Mouse (Mus musculus): ENCODE results near the gene Sdk1.

Sdk1 gene

GRCm38 (mm10) chr5:141240841-141241543, at the start of gene Sdk1:
Gene Sdk1 (plus strand): TSS chr5:141241490.
- DNase-seq (ENCODE audit: low spot score in 2 of 2), result peak; percentile 95 to 98

DNA sequence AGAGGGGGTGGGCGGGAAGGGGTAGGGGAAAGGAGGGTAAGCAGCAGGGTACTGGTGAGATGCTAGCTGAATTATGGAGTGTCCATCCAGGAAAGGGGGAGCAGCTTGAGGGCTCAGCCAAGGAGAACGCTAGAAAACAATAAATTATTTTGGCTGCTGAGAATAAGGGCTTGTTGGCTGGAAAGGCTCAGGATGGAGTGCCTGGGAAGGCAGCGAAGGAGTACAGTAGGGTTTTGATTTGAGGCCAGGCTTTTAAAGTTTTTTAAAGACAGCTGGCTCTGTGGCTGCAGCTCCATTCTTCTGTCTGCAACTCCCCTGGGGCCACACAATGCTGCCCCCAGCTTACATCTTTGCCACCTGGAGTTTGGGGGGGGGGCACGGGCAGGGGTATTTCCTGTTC, 44.0 kb upstream of the Sdk1 start:
- no peak for DNase-seq (ENCODE audit: low spot score in 2 of 2)

DNA sequence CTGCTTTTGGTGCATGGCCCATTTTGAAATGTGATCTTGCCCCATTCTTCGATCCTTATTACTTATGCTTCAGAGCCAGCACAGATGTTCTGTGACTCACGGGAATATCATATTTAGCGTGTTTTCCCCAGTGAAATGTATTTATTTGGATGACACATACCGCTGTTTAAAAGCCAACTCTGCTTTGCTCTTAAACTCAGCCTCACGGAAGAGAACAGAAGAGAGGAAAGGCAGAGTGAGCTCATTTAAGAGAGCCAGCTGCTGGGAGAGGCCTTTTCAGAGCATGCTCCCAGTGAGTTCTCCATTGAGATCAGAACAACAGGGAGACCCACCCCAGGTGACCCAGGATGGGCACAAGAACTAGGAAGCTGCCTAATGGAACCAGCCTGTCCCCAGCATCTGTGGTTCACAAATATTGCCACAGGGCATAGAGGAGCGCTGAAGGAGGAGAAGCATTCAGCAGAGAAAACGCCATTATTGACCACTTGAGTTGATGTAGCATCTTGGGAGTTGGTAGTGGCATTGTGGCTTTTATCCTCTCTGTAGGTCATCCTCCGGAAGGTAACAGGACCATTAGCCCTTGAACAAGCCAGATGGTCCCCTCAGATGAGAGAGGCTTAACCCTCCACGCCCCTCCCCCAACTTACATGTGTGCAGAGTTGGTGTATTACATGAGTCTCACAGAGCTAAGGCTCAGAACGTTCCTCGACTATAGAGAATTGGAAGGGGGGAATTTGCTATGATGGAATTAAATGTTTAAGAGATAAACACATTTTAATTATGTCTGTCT, 38.8 kb upstream of the Sdk1 start:
- peak in 1 of 2 experiments; percentile 3 for DNase-seq (ENCODE audit: low spot score in 2 of 2)

DNA sequence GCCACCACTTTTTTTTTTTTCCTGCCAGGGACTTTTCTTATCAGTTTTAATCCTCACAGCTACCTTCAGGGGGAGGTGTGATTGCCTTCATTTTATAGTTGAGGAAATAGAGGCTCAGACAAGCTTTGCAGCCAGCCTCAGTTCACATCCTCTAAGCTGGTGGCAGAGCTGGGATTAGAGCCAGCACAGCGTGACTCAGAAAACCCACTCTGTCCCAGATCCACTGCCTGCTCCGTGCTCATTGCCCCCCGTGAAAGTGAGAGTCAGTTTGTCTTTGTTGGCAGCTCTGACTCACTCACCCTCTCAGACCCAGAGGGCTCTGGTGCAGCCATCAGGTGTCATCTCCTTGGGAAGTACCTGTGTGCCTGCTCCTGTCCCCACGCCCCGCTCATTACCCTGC, 34.2 kb upstream of the Sdk1 start:
- no peak for DNase-seq (ENCODE audit: low spot score in 2 of 2)

DNA sequence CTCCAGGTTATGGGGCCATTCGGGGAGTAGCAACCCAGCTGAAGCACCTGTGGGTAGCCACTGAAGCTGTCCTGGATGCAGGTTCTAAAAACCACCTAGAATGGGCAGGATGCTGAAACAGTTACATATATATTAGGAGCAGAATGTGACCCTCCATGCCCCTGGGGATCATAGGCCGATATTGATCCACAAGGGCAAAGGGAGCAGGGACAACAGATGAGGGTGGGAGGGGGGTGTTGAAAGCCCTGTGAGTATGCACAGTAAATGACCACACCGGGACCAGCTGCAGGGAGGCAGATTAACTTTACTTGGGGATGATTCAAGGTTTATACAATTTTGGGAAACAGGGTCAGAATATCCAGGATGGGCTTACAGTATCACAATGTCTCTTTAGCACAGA, 16.0 kb upstream of the Sdk1 start:
- DNase-seq (ENCODE audit: low spot score in 2 of 2), result no peak

GRCm38 (mm10) chr5:141234326-141234725, 7.0 kb upstream of the Sdk1 start:
- no peak for DNase-seq (ENCODE audit: low spot score in 2 of 2)

- no peak for DNase-seq (ENCODE audit: low spot score in 2 of 2)
Measured at GRCm38 (mm10) chr5:141239401-141239800, 1.9 kb upstream of the Sdk1 start.

- DNase-seq (ENCODE audit: low spot score in 2 of 2), result no peak
Measured at GRCm38 (mm10) chr5:141240441-141240840, 849 bp upstream of the Sdk1 start.

GRCm38 (mm10) chr5:141241645-141242284, 475 bp downstream of the Sdk1 start:
- DNase-seq (ENCODE audit: low spot score in 2 of 2), result peak in 1 of 2 experiments; percentile 14

DNA sequence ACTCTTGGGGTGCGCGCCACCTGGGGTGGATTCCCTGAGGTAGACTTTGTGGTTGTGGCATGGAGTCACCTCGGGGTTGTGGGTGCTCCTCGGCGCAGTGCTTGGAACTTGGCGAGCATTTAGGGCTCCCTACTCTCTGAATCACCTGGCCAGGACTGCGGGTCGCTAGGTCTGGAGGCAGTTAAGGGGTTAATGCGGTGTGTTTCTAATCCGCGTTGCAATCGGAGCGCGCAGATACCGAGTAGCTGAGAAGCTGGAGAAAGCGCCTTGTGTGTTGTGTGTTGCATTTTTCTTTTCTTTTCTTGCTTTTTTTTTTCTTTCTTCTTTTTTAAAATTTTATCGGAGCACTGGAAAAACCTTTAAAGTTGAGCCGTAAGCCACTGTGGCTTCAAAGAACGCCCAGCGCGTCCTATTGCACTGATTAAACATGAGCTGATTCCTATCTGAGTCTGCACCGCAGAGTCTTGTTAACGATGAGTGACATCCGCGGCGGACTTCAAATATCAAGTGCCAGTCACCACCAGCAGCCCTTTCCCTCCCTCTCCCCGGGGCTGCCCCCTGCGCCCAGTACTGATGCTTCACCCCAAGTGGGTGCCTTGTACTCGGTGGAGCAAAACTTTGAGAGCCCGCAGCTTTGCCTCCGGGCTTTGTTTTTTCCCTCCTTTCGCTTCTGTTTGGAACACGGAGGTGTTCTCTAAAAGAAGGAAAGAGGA, 2.1 kb downstream of the Sdk1 start:
- no peak for DNase-seq (ENCODE audit: low spot score in 2 of 2)

DNA sequence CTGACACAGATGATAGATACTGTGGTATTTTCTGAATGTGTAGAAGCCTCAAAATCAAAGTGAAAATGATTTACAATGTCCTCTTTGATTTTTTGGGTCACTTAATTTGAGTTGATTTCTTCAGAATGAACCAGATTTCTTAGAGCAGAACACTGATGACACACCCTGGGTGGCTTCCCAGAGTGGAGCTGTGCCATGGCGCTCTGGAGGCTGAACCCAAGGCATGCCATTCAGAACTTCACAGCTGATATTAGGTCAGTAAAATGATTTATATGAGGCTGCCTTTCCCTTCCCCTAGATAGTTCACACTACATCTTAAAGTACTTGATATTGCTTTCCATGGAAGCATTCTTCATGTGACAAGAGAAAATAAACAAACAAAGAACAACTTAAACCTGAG, 23.0 kb downstream of the Sdk1 start:
- no peak for DNase-seq (ENCODE audit: low spot score in 2 of 2)

DNA sequence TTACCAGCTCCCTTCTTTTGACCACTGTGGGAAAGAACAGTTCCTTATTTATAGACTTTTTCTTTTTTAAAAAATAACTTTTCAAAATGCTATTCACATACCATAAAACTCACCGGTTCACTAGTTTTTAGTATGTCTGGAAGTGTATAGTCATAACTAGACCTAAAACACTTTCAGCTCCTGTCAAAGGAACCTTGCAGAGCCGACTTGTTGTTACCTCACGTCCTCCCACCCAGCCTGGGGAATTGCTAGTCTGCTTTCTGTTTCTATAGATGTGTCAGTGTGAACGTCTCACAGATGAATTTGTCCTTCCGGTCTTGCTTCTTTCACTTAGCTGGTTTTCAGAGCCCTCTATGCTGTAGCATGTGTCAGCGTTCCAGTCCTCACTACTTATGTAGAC, 35.8 kb downstream of the Sdk1 start:
- no peak for DNase-seq (ENCODE audit: low spot score in 2 of 2)

DNA sequence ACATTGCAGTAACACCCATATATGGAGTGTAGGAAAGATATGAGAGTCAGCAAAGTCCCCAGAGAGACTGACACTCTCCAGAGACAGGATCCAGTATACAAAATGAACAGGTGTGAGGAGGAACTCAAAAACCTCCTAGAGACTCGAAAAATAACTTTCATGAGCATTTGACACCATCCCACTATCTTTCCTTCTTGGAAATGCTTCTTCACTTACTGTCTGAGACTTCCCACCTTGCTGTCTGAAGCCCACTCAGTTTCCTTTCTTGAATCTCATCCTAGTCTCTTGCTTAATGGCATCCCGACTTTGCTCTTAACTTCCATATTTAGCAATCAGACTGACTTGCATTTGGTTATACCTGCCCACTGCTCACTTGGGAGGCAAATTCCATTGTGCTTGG, 40.5 kb downstream of the Sdk1 start:
- DNase-seq (ENCODE audit: low spot score in 2 of 2), result no peak

DNA sequence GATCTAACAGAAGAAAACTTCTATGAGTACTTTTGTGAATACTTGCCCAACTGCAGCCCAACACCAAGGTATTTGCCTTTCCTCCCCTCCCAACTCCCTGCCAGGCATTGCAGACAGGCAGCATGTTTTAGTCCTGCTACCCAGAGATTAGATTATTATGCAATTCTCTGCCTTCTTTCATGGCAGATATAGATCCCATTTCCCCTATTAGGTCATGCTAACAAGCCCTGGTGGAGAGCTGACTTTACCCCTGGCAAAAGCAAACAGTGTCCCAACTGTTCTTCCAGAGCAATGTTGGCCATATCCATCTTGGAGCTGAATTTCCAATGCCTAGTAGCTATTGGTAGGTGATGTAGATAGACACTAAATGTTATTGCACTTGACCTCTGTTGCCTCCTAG, 48.3 kb downstream of the Sdk1 start:
- no peak for DNase-seq (ENCODE audit: low spot score in 2 of 2)

- DNase-seq (ENCODE audit: low spot score in 2 of 2), result no peak
Measured at GRCm38 (mm10) chr5:141295240-141295639, 54.0 kb downstream of the Sdk1 start.

GRCm38 (mm10) chr5:141302287-141302694, 61.0 kb downstream of the Sdk1 start:
- DNase-seq (ENCODE audit: low spot score in 2 of 2), result no peak

GRCm38 (mm10) chr5:141303746-141304145, 62.5 kb downstream of the Sdk1 start:
- no peak for DNase-seq (ENCODE audit: low spot score in 2 of 2)

DNA sequence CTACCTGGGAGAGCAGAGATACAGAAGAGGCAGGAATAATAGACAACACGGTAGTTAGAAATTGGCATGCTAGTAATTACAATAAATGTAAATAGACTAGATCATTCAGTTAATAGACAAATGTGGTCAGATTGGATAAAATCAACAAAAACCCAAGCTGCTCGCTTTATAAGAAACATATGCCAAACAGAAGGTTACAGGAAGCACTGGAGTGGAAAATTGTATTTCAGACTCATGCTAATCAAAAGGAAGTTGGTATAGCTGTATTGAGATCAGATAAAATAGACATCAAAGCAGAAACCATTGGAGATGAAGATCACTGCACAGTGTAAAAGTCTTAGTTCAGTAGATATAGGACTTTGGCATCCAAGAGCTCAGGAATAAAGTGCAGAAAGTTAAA, 63.4 kb downstream of the Sdk1 start:
- no peak for DNase-seq (ENCODE audit: low spot score in 2 of 2)

DNA sequence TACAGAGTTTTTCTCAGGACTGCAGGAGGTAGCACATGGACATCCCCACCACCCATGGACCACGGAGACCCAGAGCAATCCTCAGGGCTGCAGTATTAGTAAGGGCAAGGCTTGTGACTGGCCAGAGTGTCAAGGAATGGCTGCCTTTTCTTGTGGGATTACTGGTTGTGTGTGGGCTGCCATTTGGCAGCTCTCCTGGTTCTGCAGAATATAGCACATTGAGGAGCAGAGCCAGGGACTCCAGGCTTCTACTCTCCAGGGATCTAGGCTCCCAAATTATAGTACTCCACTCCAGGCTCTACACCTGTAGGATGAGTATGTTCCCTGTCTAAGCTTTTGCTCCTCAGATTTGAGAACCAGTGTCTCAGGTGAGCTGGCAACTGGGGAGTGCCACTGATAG, 69.4 kb downstream of the Sdk1 start:
- DNase-seq (ENCODE audit: low spot score in 2 of 2), result no peak

DNA sequence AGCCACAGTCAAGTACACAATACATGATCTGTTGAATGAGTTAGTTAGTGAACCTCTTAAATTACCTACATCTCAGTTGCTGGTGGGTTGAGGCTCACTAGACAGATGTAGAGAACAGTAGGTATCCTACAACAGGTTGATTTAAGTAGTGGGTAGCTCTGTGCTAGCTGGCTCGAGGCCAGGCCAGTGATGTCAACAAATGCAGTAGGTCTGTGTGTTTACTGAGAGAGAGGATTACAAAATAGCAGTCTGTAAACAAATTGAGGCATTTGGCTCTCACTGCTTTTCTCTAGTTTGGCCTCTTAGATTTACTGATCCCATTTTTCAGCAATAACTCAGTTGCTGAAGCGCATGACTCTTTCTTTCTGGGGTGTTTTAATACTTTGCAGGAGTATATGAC, 70.5 kb downstream of the Sdk1 start:
- no peak for DNase-seq (ENCODE audit: low spot score in 2 of 2)

GRCm38 (mm10) chr5:141312305-141312704, 71.0 kb downstream of the Sdk1 start:
- DNase-seq (ENCODE audit: low spot score in 2 of 2), result no peak

DNA sequence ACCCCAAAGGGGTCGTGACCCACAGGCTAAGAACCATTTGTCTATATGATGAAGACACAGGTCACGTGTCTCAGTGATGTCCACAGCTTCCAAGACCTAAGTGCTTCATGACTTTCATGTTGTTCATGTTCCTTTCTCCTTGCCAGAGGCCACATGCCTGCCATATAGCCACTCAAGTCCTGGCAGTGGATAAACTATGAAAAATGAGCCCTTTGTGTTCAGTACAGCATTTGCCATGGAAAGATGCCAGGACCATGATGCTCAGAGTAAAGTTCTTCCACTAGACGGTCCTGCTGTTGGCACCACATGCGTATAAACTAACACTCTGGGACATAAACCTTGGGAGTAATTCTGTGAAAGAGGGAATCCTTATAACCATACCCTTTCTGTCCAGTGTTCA, 75.8 kb downstream of the Sdk1 start:
- no peak for DNase-seq (ENCODE audit: low spot score in 2 of 2)
